Mouse (Mus musculus): Measurements from ENCODE around the gene Prdm11. TPM values are rescaled to one million over a fixed set of nuclear protein-coding genes. Genes with fewer than 3 reads are reported as not detected.
A peak's percentile ranks its signal among the peaks of the same experiment; 100 is the strongest.

The Prdm11 gene
- total RNA-seq (2021) (10 to 100 TPM; 36.4 to 52.4 TPM), polyA plus RNA-seq (2012; rRNA removed) (38.3 and 39.8 TPM in 2 replicates)
- long read RNA-seq, partial matches to known transcripts, result 4 of 30 reads
- long read RNA-seq, other reads (novel, unspliced or antisense), result 25 of 30 reads

DNA sequence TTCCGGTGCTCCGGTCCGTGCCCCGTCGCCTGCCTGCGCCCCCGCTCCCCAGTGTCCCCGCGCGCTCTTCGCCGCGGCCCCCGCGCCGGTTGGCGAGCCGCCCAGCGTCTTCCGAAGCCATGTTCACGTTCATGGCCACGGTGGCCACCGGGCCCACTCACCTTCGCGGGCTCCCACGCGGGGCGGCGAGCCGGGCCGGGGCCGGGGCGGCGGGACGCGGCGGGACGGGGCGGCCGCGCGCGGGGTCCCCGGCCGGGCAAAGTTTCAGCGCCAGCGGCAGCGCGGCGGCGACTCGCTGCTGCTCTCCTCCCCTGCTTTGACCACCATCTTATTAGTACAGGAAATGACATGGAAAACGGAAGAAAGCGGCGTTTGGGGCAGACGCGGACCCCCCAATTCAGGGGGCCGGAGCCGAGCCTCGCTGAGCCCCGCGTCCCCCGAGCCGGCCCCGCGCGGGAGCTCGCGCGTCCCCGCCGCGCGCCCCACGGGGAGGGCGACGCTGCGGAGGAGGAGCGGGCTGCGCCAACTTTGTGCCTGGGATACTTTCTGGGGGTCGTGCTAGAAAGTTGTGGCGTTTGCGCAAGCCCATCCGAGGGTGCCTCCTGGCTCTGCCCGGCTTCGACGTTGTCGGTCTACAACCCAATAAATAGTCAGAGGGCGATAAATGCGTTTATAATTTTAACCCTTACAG lies at the start of gene Prdm11:
TSS of gene Prdm11 (minus strand) at position 350 of the 691 bp plus-strand sequence.
- DNase-seq, result peak; percentile 66

GRCm38 (mm10) chr2:93092347-93092746 lies 46.4 kb upstream of the Prdm11 start:
- DNase-seq, result no peak

DNA sequence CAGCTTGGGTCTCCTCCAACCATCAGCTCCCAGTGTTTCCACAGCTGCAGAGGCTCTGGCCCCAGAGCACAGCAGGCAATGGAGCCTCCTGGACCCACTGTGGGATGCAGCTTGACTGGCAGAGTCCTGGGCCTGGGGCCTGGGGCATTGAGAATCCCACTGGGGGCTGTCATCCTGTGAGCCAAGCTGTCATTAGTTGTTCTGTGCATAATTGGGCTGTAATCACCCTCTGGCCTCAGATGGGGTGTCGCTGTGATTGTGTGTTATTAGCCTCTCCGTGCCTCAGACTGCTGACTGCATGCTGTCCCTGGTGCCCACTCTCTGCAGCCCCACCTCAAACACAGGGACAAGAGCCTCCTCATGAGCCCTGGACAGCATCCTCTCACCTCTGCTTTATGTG lies 45.7 kb upstream of the Prdm11 start:
- DNase-seq, result no peak

DNA sequence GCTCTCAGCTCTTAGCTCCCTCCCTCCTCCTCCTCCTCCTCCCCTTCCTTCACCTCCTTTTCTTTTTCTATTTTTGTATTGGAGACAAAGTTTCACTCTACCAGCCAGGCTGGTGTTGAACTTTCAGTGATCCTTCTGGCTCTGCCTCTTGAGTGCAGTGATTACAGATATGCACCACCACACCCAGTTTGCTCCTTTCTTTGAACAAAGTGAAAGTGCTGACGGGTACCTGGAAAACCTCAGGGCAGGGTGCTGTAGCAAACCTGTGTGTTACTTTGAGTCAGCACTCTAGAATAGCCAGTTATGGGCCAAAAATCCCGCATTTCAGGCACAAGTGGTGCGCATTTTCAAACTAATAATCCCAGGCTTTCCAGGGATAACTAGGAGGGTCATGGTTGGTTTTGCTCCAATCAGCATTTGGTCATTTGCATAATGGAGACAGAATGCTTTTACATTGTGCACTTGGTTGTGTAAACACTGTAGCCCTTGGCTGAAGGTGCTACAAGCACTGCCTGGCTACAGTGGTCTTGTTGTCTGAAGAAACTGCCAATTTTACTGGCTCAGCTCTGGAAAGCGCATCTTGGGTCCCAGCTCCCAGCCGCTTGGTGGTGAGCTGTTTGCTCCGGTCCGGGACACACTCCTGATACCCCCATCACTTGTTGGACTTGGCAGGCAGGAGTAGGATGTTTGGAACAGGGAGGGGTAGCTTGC lies 43.6 kb upstream of the Prdm11 start:
- no peak for DNase-seq

GRCm38 (mm10) chr2:93088006-93088405 lies 42.0 kb upstream of the Prdm11 start:
- no peak for DNase-seq

- no peak for DNase-seq
These were observed 39.5 kb upstream of the Prdm11 start for GRCm38 (mm10) chr2:93085291-93086027.

GRCm38 (mm10) chr2:93084481-93084880 lies 38.5 kb upstream of the Prdm11 start:
- DNase-seq, result no peak

DNA sequence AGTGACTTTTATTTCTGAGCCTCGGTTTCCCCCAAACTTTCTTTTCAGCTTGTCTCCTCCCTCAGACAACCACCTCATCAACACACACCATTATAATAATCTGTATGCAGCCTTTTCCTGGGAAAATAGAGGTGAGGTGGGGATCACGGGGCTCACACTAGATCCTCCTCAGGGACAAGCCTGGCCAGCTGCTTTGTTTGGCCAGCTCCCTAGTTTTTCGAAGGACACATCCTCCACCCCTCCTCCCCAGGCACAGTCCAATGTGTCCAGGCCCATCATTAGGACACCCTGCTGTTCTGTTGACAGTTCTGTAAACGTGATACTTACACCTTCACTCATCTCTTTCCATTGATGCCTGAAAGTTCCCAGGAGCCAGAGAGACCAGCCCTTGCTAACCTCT lies 37.4 kb upstream of the Prdm11 start:
- DNase-seq, result no peak

DNA sequence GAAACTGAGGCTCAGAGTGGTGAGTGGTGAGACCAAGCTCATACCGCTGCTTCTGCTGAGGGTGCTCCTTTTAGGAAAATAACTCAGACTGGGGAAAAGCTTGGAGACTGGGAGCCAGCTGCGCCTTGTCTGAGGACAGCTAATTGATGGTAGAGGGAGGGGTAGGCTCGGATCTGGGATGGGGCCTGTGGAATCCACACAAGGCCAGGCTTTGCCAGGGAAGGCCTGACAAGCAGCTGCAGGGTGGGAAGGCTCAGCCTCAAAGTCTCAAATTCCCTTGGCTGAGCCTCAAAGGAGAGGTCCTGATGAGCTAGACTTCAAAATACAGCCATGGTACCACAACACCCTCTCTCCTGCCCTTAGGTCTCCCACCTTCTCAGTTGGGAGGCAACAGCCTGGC lies 36.9 kb upstream of the Prdm11 start:
- DNase-seq, result no peak

DNA sequence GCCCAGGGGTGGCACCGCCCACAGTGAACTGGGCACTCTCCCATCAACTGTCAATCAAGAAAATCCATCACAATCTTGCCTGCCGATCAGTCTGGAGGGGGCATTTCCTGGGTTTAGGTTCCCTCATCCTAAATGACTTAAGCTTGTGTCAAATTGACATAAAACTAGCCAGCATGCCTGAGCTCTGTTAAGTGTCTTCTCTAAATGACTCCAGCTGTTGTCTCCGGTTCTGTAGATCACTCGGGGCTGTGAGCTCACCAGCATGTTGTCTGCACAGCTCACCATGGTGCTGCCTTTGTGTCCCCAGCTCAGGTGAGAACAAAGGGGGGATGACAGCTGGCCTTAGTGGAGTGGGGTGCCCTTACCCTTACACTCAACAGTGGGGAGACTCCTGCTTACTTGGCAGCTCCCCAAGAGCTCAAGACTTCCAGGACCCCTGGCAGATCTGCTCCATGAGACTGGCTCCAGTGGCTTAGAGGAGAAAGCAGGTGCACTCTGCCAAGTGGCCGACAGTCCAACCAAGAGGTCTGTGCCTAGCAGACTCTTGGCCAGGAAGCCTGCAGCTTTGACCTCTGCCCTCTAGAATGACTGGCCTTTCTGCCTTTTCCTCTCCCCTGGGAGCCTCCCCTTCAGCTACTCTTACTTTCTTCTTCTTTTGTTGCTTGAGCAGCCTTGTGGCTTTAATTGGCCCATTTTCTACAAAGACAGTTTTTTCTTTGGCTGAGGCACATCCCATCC lies 35.1 kb upstream of the Prdm11 start:
- DNase-seq, result no peak

DNA sequence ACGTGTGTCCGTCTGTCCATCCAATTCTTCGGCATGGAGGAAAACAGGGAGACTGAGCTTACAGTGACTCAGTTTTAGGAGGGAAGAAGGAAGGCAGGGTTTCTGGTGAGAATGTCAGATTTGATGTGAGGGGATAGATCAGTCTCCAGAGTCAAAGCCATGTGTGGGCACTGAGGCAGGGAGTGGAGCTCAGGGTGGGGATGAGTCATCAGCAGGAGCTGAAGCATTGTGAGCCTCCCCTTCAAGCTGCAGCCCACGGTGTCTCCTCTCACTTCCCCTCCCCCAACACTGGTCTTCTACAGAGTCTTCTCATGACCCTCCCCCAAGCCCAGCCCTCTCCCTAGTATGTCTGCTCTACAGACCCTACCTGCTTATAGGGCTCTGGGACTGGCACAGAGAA lies 33.4 kb upstream of the Prdm11 start:
- DNase-seq, result no peak

GRCm38 (mm10) chr2:93076578-93076955 lies 30.6 kb upstream of the Prdm11 start:
- no peak for DNase-seq

DNA sequence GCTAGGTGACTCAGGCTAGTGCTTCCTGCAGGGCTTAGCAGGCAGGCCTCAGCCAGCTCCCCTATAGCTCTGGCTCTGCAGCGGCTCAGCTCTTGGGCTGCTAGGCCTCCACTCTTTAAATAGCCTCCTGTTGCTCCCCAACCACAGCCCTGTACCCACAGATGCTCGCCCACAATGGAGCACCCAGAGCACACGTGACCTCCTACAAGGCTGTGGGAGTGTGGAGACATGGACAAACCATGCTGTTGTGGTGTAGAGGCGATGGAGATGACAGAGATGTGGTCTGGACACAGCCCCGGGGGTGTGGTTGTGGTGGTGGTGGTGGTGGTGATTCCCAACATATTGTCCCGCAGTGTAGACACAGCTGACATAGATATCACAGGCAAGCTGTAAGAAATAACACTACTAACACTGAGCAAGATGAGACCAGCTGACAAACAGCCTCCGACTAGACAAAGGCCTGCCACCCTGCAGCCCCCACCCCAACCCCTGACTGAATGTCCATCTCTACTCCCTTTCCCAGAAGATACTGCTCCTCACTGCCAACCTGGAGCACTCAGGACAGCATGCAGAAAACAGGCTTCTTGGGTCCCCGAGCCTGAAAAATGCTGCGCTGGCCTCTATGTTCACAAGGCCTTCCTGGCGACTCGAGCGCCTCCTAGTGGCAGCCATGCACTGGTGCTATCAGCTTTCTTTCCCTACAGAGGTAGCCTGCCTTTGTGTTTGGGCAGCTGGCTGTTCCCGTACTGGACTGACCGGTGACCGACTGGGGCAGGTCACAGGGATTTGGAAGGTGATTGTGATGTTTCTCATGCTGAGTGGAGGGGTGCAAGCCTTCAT lies 30.0 kb upstream of the Prdm11 start:
- peak; percentile 45 for DNase-seq

- DNase-seq, result peak; percentile 81
These were observed 25.7 kb upstream of the Prdm11 start for GRCm38 (mm10) chr2:93071656-93072055.

- peak; percentile 52 for DNase-seq
These were observed 23.0 kb upstream of the Prdm11 start for GRCm38 (mm10) chr2:93068942-93069341.

- peak; percentile 37 for DNase-seq
These were observed 17.4 kb upstream of the Prdm11 start for GRCm38 (mm10) chr2:93063347-93063746.

GRCm38 (mm10) chr2:93051873-93052272 lies 5.9 kb upstream of the Prdm11 start:
- peak; percentile 56 for DNase-seq

DNA sequence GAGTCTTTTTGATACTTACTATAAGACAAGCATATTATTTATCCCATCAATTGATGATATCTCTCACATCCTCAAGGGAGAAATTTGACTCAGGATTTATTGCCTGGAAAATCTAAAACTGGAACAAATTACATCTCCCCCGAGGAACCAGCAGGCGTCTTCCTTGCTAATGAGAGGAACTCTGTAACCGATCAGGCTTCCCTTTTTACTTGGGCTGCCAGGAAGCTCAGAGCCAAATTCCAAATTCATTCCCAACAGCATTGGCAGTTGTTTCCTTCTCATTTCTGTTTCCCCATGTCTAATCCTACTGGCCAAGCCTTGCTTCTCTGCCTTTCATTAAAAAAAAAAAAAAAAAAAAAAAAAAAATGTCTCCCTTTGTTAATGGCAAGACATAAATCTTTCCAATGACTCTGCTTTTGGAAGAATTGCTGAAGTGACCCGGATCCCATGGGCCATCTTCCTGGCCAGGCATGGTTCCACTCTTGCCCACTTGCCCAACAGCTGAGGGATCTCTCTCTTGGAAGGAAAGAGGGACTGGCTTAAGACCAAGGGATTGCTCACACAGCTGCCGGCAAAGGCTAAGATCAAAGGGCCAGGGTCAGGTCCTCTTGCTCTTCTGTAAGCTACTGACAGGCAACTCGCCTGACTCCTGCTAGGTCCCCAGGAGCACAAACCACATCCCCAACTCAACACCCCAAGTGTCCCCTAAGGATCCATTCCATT lies 2.8 kb upstream of the Prdm11 start:
- DNase-seq, result peak; percentile 87

DNA sequence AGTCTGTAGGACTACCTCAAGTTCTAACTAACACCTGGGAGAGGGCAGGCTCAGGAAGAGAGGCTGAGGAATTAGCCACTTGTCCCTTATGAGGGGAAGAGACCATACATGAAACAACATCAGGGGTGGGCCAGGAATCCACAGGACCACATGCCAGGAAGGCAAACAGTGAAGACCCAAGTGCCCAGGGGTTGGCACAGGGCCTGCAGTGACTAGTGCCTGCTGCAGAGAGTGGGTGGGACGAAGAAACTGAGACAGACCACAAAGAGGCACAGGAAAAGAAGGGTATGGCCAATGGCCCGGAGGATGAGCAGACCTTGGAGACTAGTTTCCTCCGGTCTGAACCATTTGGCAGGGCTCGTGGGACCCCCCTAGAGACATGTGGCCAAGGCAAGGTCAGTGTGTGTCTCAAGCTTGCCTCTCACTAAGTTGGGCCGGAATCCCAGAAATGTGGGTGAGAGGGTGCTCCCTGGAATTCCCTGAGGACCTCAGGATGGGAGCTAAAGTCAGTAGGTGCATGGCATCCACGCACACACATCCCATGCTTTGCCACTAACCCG lies 1.6 kb upstream of the Prdm11 start:
- DNase-seq, result peak; percentile 37

DNA sequence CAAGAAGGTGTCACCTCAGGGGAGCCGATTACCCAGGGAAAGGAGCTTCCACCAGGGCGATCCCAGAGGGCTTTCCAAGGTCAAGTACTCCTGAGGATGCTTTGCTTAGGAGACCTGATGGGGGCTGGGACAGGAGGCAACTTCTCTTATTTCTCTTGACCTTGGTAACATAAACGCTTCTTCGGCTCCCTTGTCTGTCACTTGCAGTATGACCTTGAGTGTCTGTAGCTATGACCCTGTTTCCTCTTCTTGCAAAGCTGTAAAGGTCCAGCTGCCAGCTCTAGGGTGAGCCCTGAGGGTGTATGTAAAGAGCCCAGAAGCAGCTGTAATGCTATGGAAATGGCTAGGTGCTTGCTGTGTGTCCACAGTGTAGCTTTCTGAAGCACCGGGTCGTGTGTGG lies 1.1 kb upstream of the Prdm11 start:
- DNase-seq, result no peak
